Mouse (Mus musculus): ENCODE results near the gene Dok1. TPM values are rescaled to one million over a fixed set of nuclear protein-coding genes. Genes with fewer than 3 reads are reported as not detected.

Gene Dok1
- total RNA-seq, 2 experiments from 2014 or later = 1.3 to 4.1 TPM

- intact Hi-C loops (cut with DNase I) = no loop called here
- TF ChIP-seq CTCF (IDR thresholded peaks at IDR 0.05) = no peak
- Histone ChIP-seq H3K4me3 (no peak overlapping the region), H3K27ac (peak overlapping the region; percentile 48)
- no peak for DNase-seq
Observed at GRCm38 (mm10) chr6:83005444-83006011, 27.7 kb downstream of the Dok1 start.

GRCm38 (mm10) chr6:83004872-83005271 lies 28.4 kb downstream of the Dok1 start:
- intact Hi-C loops (cut with DNase I) = no loop called here
- DNase-seq = no peak
- Histone ChIP-seq H3K4me3 (no peak overlapping the region; the same call in 1 of the 2 replicates), H3K27ac (peak overlapping the region; percentile 48)
- TF ChIP-seq CTCF (IDR thresholded peaks at IDR 0.05) = no peak

- H3K4me3 ChIP-seq = no peak overlapping the region; the same call in 1 of the 2 replicates
Observed at GRCm38 (mm10) chr6:83004309-83004708, 29.0 kb downstream of the Dok1 start.

GRCm38 (mm10) chr6:83003850-83004249 lies 29.4 kb downstream of the Dok1 start:
- no peak for TF ChIP-seq CTCF (IDR thresholded peaks at IDR 0.05)
- H3K4me3 ChIP-seq = no peak overlapping the region
- intact Hi-C loops (cut with DNase I) = no loop called here
- no peak for DNase-seq
- 0 out of 2 replicates have a peak overlapping the region, but pooled peaks have one; percentile 48 for H3K27ac ChIP-seq

More at GRCm38 (mm10) chr6:83004309-83004708, 29.0 kb downstream of the Dok1 start:
- no peak for DNase-seq
- intact Hi-C loops (cut with DNase I) = no loop called here
- H3K27ac ChIP-seq = peak overlapping the region; percentile 48
- no peak for TF ChIP-seq CTCF (IDR thresholded peaks at IDR 0.05)

GRCm38 (mm10) chr6:83003082-83003481 lies 30.2 kb downstream of the Dok1 start:
- no peak for TF ChIP-seq CTCF (IDR thresholded peaks at IDR 0.05)
- Histone ChIP-seq H3K4me3 (no peak overlapping the region), H3K27ac (no peak overlapping the region)
- intact Hi-C loops (cut with DNase I) = no loop called here
- DNase-seq = no peak

GRCm38 (mm10) chr6:82999986-83000385 lies 33.3 kb downstream of the Dok1 start:
- no peak for TF ChIP-seq CTCF (IDR thresholded peaks at IDR 0.05)
- Histone ChIP-seq H3K27ac (no peak overlapping the region), H3K4me3 (no peak overlapping the region)
- intact Hi-C loops (cut with DNase I) = loop anchor here (5.0 kb wide), 1 partner anchor 162 kb away; no protein-coding TSS in a partner anchor
- DNase-seq = no peak

- TF ChIP-seq CTCF (IDR thresholded peaks at IDR 0.05) = no peak
- DNase-seq = no peak
- intact Hi-C loops (cut with DNase I) = loop anchor here (5.0 kb wide), 1 partner anchor 164 kb away; no protein-coding TSS in a partner anchor
- Histone ChIP-seq H3K27ac (peak overlapping the region; percentile 91), H3K4me3 (no peak overlapping the region)
Observed at GRCm38 (mm10) chr6:82998326-82998725, 34.9 kb downstream of the Dok1 start.

- DNase-seq = peak; percentile 36
- intact Hi-C loops (cut with DNase I) = loop anchor here (1.0 to 5.0 kb wide), 2 partner anchors 81 to 165 kb away; no protein-coding TSS in a partner anchor
- H3K27ac ChIP-seq = peak overlapping the region; percentile 91
- peak overlapping the region; percentile 68 for H3K4me3 ChIP-seq
- TF ChIP-seq CTCF (IDR thresholded peaks at IDR 0.05) = no peak
Observed at GRCm38 (mm10) chr6:82997511-82998102, 35.7 kb downstream of the Dok1 start.

GRCm38 (mm10) chr6:82996740-82997315 lies 36.4 kb downstream of the Dok1 start:
- TF ChIP-seq CTCF (IDR thresholded peaks at IDR 0.05) = peak; percentile 96
- Histone ChIP-seq H3K4me3 (peak overlapping the region; percentile 68), H3K27ac (peak overlapping the region; percentile 91)
- intact Hi-C loops (cut with DNase I) = loop anchor here (1.0 to 5.0 kb wide), 4 partner anchors 57 to 165 kb away; partner anchors contain the start of genes Aup1, Ccdc142 and Gm42688
- peak; percentile 92 for DNase-seq

GRCm38 (mm10) chr6:82994372-82994771 lies 38.9 kb downstream of the Dok1 start:
- H3K4me3 ChIP-seq = no peak overlapping the region
- intact Hi-C loops (cut with DNase I) = no loop called here
- H3K27ac ChIP-seq = no peak overlapping the region
- no peak for TF ChIP-seq CTCF (IDR thresholded peaks at IDR 0.05)
- DNase-seq = no peak

- H3K4me3 ChIP-seq = no peak overlapping the region
- H3K27ac ChIP-seq = no peak overlapping the region
- intact Hi-C loops (cut with DNase I) = no loop called here
- no peak for TF ChIP-seq CTCF (IDR thresholded peaks at IDR 0.05)
- DNase-seq = no peak
Observed at GRCm38 (mm10) chr6:82993696-82994095, 39.6 kb downstream of the Dok1 start.

- Histone ChIP-seq H3K27ac (no peak overlapping the region), H3K4me3 (no peak overlapping the region)
- no peak for TF ChIP-seq CTCF (IDR thresholded peaks at IDR 0.05)
- DNase-seq = no peak
- intact Hi-C loops (cut with DNase I) = no loop called here
Observed at GRCm38 (mm10) chr6:82987411-82987971, 45.8 kb downstream of the Dok1 start.

Small RNAs within 50 kb of the gene (microRNA-seq; reads per million reads assigned to microRNA genes)
- gene Mir7040 = not detected

Other genes starting within 250 kb of the Dok1 start
- under 1 TPM in 1 of 2 experiments, not detected in 1; 0.05 TPM for gene Sema4f, start 93.7 kb downstream of the Dok1 start, total RNA-seq (2021)
- gene M1ap, start 86.6 kb downstream of the Dok1 start, total RNA-seq (2021) = under 1 TPM in 1 of 2 experiments, not detected in 1; 0.45 TPM
- gene Loxl3, start 702 bp upstream of the Dok1 start, total RNA-seq (2021) = 1 to 10 TPM; 2.1 to 3.5 TPM
- 100 to 1,000 TPM in 1 of 2 experiments, 10 to 100 TPM in 1; 94.5 to 101 TPM for gene Aup1, start 21.1 kb upstream of the Dok1 start, total RNA-seq (2021)
- 10 to 100 TPM; 14.1 to 21.5 TPM for gene Htra2, start 21.8 kb upstream of the Dok1 start, total RNA-seq (2021)
- gene Dqx1, start 24.4 kb upstream of the Dok1 start, total RNA-seq (2021) = 1 to 10 TPM in 1 of 2 experiments, under 1 TPM in 1; 0.20 to 1.1 TPM
- gene Tlx2, start 36.8 kb upstream of the Dok1 start, total RNA-seq (2021) = not detected
- gene Pcgf1, start 44.4 kb upstream of the Dok1 start, total RNA-seq (2021) = 1 to 10 TPM; 8.2 to 8.7 TPM
- under 1 TPM in 1 of 2 experiments, not detected in 1; 0.31 TPM for gene Lbx2, start 52.9 kb upstream of the Dok1 start, total RNA-seq (2021)
- gene Ccdc142, start 68.1 kb upstream of the Dok1 start, total RNA-seq (2021) = under 1 TPM; 0.61 to 0.70 TPM
- gene Gm42688, start 68.1 kb upstream of the Dok1 start, total RNA-seq (2021) = 1 to 10 TPM; 1.0 to 1.2 TPM
- 100 to 1,000 TPM in 1 of 2 experiments, 10 to 100 TPM in 1; 94.7 to 121 TPM for gene Mrpl53, start 75.6 kb upstream of the Dok1 start, total RNA-seq (2021)
- 1 to 10 TPM; 4.7 to 6.6 TPM for gene Mogs, start 82.0 kb upstream of the Dok1 start, total RNA-seq (2021)
- 10 to 100 TPM; 43.3 to 45.6 TPM for gene Wbp1, start 88.1 kb upstream of the Dok1 start, total RNA-seq (2021)
- 10 to 100 TPM; 13.7 to 16.3 TPM for gene Ino80b, start 92.0 kb upstream of the Dok1 start, total RNA-seq (2021)
- gene Rtkn, start 102.0 kb upstream of the Dok1 start, total RNA-seq (2021) = 10 to 100 TPM; 12.2 to 15.3 TPM
- gene Wdr54, start 122.9 kb upstream of the Dok1 start, total RNA-seq (2021) = 1 to 10 TPM in 1 of 2 experiments, under 1 TPM in 1; 0.84 to 1.1 TPM
- under 1 TPM in 1 of 2 experiments, not detected in 1; 0.11 TPM for gene 1700003E16Rik, start 122.9 kb upstream of the Dok1 start, total RNA-seq (2021)
- 100 to 1,000 TPM; 129 to 139 TPM for gene Dctn1, start 132.4 kb upstream of the Dok1 start, total RNA-seq (2021)
- gene Slc4a5, start 186.4 kb upstream of the Dok1 start, total RNA-seq (2021) = not detected